Mouse (Mus musculus): Measurements from ENCODE around the gene Postn.

DNA sequence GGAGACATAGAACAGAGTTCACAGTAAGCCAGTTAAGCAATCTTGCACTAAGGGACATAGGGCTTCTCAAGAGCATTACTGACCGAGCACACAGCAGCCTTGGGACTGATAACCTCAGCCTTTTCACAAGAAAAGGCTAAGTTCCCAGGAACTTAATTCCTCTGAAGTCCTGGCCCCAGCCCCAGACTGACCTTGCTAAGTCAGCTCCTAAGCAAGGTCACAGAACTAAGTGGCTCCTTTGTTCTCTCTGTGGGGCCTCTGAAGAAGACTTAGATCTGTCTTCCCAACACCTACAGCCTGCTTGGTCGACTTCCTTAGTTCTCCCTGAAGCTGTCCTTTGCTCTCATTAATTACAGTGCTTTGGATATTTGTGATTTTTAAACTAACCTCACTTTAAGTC is 38.4 kb downstream of the Postn start:
- TF ChIP-seq CTCF (conservative IDR thresholded peaks at IDR 0.05; ENCODE audit: low read length) (no peak), POU5F1 (IDR thresholded peaks at IDR 0.05; ENCODE audit: borderline replicate concordance, low read length) (no peak)
